Mouse (Mus musculus) hindbrain, embryonic 12.5 days (tissue): Measurements from ENCODE around the gene Tmem126a. TPM values are rescaled to one million over a fixed set of nuclear protein-coding genes. Genes with fewer than 3 reads are reported as not detected.

Source experiments
- ATAC-seq: fragments of 200-750 bp; cut with Nextera tagmentation; 2 replicates; pipeline ENCODE4 v1.8.0; 2017; ENCODE audit warnings: moderate TSS enrichment; ENCODE audit not compliant: low FRiP score
- H3K27ac ChIP-seq: fragments of 300-500 bp; sonication (generic); 2 replicates; pipeline ENCODE4 v1.5.1; 2016; ENCODE audit warnings: mild to moderate bottlenecking
- H3K27me3 ChIP-seq: fragments of 300-500 bp; sonication (generic); 2 replicates; pipeline ENCODE4 v1.6.1; 2016; ENCODE audit warnings: mild to moderate bottlenecking
- H3K36me3 ChIP-seq: fragments of 300-500 bp; sonication (generic); 2 replicates; pipeline ENCODE4 v1.6.1; 2016; ENCODE audit warnings: mild to moderate bottlenecking
- H3K4me1 ChIP-seq: fragments of 300-500 bp; sonication (generic); 2 replicates; pipeline ENCODE4 v1.6.1; 2016
- H3K4me2 ChIP-seq: fragments of 300-500 bp; sonication (generic); replicated peaks from 2 replicates; pipeline ENCODE4 v1.6.1; 2016; ENCODE audit warnings: mild to moderate bottlenecking
- H3K4me3 ChIP-seq: fragments of 300-500 bp; sonication (generic); 2 replicates; pipeline ENCODE4 v1.5.1; 2016; ENCODE audit warnings: mild to moderate bottlenecking
- H3K9ac ChIP-seq: fragments of 300-500 bp; sonication (generic); 2 replicates; pipeline ENCODE4 v1.6.1; 2016; ENCODE audit warnings: mild to moderate bottlenecking, moderate library complexity
- H3K9me3 ChIP-seq: fragments of 300-500 bp; sonication (generic); replicated peaks from 2 replicates; pipeline ENCODE4 v1.6.1; 2016; ENCODE audit warnings: mild to moderate bottlenecking
- WGBS: fragments of 180-500 bp; shearing (Covaris S2); methylation state at CpG from one replicate; pipeline ENCODE4 v1.1.7; 2016; 5-methylcytosine and 5-hydroxymethylcytosine counted together
- polyA plus RNA-seq: library from polyadenylated mRNA; unstranded; fragments of >200 nt; fragmentation: Nextera tagmentation; extraction: Ambion mirVana; gene quantifications from 2 replicates; pipeline ENCODE4 v1.2.1, GENCODE M21; 2016

Tmem126a gene
- polyA plus RNA-seq, 1 experiment from 2014 or later, result 114 TPM

DNA sequence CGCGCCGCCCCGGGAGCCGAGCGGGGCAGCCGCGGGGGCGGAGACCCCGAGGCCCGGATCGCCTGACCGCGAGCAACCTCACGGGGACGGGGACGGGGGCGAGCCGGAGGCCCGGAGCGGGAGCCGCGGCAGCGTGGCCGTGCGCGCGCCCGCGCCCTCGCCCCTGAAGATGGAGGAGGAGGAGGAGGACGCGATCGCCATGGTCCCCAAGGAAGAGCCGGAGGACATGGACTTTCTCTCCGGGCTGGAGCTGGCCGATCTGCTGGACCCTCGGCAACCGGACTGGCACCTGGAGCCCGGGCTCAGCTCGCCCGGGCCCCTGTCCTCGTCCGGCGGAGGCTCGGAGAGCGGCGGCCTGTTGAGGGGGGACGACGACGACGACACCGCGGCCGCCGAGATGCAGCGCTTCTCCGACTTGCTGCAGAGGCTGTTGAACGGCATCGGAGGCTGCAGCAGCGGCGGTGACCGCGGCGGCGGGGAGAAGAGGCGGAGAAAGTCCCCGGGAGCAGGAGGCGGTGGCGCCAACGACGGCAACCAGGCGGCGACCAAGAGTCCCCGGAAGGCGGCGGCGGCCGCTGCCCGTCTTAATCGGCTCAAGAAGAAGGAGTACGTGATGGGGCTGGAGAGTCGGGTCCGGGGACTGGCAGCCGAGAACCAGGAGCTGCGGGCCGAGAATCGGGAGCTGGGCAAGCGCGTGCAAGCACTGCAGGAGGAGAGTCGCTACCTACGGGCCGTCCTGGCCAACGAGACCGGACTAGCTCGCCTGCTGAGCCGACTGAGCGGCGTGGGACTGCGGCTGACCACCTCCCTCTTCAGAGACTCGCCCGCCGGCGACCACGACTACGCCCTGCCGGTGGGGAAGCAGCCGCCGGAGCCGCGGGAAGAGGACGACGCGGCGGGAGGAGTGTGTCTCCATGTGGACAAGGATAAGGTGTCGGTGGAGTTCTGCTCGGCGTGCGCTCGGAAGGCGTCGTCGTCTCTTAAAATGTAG is 13.6 kb downstream of the Tmem126a start:
- WGBS, result under 1% methylated on average over 121 of the region's 123 CpGs
- Histone ChIP-seq H3K4me2 (peak overlapping the region; percentile 83), H3K9me3 (no peaks in the 10 kb centered on the region), H3K9ac (peak overlapping the region; percentile 93), H3K27ac (peak overlapping the region; percentile 99), H3K4me1 (peaks cover 6% of the 10 kb centered on the region; the same call in 1 of the 2 replicates), H3K4me3 (peak overlapping the region; percentile 95), H3K27me3 (no peaks in the 10 kb centered on the region), H3K36me3 (peaks cover 4% of the 10 kb centered on the region)
- peak; percentile 79 for ATAC-seq

DNA sequence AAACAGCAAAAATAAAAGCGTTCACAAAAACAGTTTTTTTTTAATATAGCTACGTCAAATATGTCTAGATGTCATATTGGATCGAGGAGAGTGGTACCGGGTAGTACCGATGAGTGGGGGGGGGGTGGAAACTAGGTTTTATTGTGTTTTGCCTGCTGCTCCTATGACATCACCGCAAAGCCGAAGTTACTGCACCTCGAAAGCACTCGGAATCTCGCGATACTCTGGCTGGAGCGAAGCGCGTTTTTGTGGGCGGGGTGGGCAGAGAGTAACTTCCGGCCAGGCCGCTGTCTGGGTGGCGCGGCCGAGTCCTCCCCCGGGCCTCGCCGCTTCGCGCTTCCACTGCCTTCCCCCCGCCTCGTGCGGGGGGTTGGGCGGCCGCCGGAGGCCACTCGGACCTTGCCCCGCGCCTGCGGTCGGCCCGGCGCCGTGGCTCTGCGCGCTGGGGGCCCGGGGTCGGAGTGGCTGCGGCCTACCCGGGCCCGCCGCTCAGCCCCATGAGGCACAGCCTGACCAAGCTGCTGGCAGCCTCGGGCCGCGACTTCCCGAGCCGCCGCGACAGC is 14.4 kb downstream of the Tmem126a start, which contains the start of gene Crebzf:
TSS of gene Crebzf (plus strand) at position 212 of the 563 bp plus-strand sequence.
- H3K36me3 ChIP-seq, result peaks cover 3% of the 10 kb centered on the region
- H3K27me3 ChIP-seq, result no peaks in the 10 kb centered on the region
- H3K4me2 ChIP-seq, result peak within 1 kb of the TSS; percentile 83
- peaks cover 6% of the 10 kb centered on the region; the same call in 1 of the 2 replicates for H3K4me1 ChIP-seq
- peak within 1 kb of the TSS; percentile 99 for H3K27ac ChIP-seq
- peak within 1 kb of the TSS; percentile 93 for H3K9ac ChIP-seq
- ATAC-seq, result peak; percentile 96
- H3K4me3 ChIP-seq, result peak within 1 kb of the TSS; percentile 95
- WGBS, result under 1% methylated on average over 53 of the region's 54 CpGs
- H3K9me3 ChIP-seq, result no peaks in the 10 kb centered on the region

DNA sequence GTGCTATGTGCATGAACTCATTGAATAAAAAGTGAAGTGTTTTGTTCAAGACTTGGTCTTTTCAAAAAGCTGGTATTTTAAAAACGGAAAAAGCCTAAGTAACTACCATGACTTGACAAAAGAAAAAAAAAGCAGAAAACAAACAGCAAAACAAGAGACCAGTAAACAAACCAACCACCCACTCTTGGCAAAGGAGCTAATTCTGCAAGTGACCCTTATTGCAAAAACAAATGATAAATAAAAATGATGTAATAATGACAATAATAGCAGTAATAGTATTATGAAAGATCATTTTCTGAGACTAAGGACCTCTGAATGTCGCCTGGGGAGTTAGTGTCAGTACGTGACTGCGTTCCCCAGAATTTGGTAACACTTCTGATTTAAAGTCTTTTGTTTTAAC is 15.0 kb downstream of the Tmem126a start:
- H3K9me3 ChIP-seq, result no peaks in the 10 kb centered on the region
- peak overlapping the region; percentile 99 for H3K27ac ChIP-seq
- peak overlapping the region; percentile 95 for H3K4me3 ChIP-seq
- H3K4me2 ChIP-seq, result peak overlapping the region; percentile 83
- H3K4me1 ChIP-seq, result peaks cover 4% of the 10 kb centered on the region; the same call in 1 of the 2 replicates
- no peaks in the 10 kb centered on the region for H3K36me3 ChIP-seq
- 14% methylated on average over 4 of the region's 4 CpGs for WGBS
- no peaks in the 10 kb centered on the region for H3K27me3 ChIP-seq
- peak; percentile 23 for ATAC-seq
- H3K9ac ChIP-seq, result peak overlapping the region; percentile 93

GRCm38 (mm10) chr7:90440044-90440443 is 17.0 kb downstream of the Tmem126a start:
- no peak overlapping the region for H3K4me2 ChIP-seq
- H3K4me3 ChIP-seq, result no peak overlapping the region
- no peaks in the 10 kb centered on the region for H3K4me1 ChIP-seq
- H3K9me3 ChIP-seq, result no peaks in the 10 kb centered on the region
- no peaks in the 10 kb centered on the region for H3K27me3 ChIP-seq
- WGBS, result 90% methylated on average over 4 of the region's 4 CpGs
- H3K9ac ChIP-seq, result no peak overlapping the region
- H3K27ac ChIP-seq, result no peak overlapping the region
- no peaks in the 10 kb centered on the region for H3K36me3 ChIP-seq
- no peak for ATAC-seq

DNA sequence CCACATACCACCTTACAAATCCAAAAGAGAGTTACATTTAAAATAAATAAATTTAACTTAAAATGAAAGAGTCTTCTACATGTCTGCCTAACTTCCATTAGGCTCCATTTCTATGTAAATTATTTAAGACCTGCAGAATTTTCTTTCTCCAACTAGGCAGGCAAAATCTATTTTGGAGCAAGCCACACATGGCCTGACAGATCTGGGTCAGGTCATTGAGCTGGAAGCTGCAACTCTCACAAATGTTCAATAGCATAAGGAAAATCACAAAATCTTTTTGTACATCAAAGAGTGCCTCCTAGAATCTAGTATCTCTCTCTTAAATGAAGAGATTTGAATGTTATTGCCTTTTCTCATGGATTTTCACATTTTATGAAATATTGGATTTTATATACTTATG is 24.8 kb downstream of the Tmem126a start:
- Histone ChIP-seq H3K9me3 (no peaks in the 10 kb centered on the region), H3K4me3 (no peak overlapping the region), H3K4me2 (no peak overlapping the region), H3K27ac (no peak overlapping the region), H3K9ac (no peak overlapping the region), H3K27me3 (no peaks in the 10 kb centered on the region), H3K4me1 (peaks cover 1% of the 10 kb centered on the region), H3K36me3 (no peaks in the 10 kb centered on the region)
- no peak for ATAC-seq

DNA sequence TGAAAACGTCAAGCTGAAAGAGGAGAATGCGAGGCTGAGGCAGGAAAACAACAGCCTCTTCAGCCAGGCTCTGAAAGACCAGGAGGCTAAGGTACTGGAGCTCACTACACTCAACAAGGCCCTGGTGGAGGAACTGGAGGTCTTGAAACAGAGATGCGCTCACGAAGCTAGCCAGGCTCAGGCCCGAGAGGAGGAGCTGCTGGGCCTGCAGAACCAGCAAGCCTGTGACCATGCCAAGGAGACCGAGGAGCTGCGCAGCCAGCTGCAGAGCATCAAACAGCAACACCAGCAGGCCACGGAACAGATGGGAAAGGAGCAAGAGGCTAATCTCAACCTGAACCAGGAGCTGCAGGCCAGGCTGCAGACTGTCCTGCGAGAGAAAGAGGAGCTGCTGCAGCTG is 30.0 kb downstream of the Tmem126a start:
- Histone ChIP-seq H3K4me3 (peak overlapping the region; percentile 37), H3K36me3 (no peaks in the 10 kb centered on the region), H3K27me3 (no peaks in the 10 kb centered on the region), H3K9me3 (no peaks in the 10 kb centered on the region), H3K9ac (peak overlapping the region; percentile 46; the same call in 1 of the 2 replicates), H3K4me1 (peaks cover 8% of the 10 kb centered on the region), H3K27ac (no peak overlapping the region), H3K4me2 (peak overlapping the region; percentile 69)
- no peak for ATAC-seq
- 70% methylated on average over 9 of the region's 9 CpGs for WGBS

GRCm38 (mm10) chr7:90426020-90427001 is 30.7 kb downstream of the Tmem126a start, which contains the start of gene Ccdc89:
Gene Ccdc89, plus strand, starts transcription at chr7:90426577.
- Histone ChIP-seq H3K27ac (no peak within 1 kb of the TSS), H3K27me3 (no peaks in the 10 kb centered on the region), H3K4me1 (peaks cover 8% of the 10 kb centered on the region), H3K9me3 (no peaks in the 10 kb centered on the region), H3K4me2 (peak within 1 kb of the TSS; percentile 69), H3K9ac (peak within 1 kb of the TSS; percentile 46), H3K4me3 (peak within 1 kb of the TSS; percentile 37), H3K36me3 (no peaks in the 10 kb centered on the region)
- 22% methylated on average over 29 of the region's 29 CpGs for WGBS
- peak; percentile 100 for ATAC-seq

DNA sequence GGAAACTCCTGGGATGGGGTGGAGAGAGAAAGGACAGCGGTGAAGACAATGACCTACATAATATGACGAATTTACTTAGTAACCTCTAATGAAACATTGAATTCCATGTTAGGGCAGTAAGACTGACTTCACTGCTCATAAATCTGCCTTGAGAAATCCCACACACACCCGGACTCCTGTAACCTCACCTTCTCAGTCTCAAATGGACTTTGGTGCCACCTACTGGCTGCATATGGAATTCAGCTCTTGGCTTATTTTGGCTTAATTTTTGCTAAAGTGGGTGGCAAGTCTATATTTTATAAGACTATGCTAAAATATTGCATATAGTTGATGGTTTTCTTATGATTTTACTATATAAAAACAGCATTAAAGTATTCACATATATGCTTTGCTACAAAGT is 47.1 kb downstream of the Tmem126a start:
- H3K36me3 ChIP-seq, result no peaks in the 10 kb centered on the region
- no peaks in the 10 kb centered on the region for H3K9me3 ChIP-seq
- no peaks in the 10 kb centered on the region for H3K4me1 ChIP-seq
- no peak overlapping the region for H3K4me2 ChIP-seq
- H3K9ac ChIP-seq, result no peak overlapping the region
- H3K27ac ChIP-seq, result no peak overlapping the region
- ATAC-seq, result no peak
- H3K4me3 ChIP-seq, result no peak overlapping the region
- 47% methylated on average over 3 of the region's 3 CpGs for WGBS
- H3K27me3 ChIP-seq, result no peaks in the 10 kb centered on the region

Other genes with a start within 250 kb of the Tmem126a start
- gene Ccdc83, start 191.5 kb downstream of the Tmem126a start, polyA plus RNA-seq, result not detected in 2 replicates
- gene Sytl2, start 155.0 kb downstream of the Tmem126a start, polyA plus RNA-seq, result 5.6 and 6.7 TPM in 2 replicates
- gene Ccdc89, start 30.7 kb downstream of the Tmem126a start, polyA plus RNA-seq, result 3.0 and 3.1 TPM in 2 replicates
- 62.7 and 69.4 TPM in 2 replicates for gene Crebzf, start 14.5 kb downstream of the Tmem126a start, polyA plus RNA-seq
- 40.0 and 41.9 TPM in 2 replicates for gene Tmem126b, start 18.8 kb upstream of the Tmem126a start, polyA plus RNA-seq
- 5.9 and 6.9 TPM in 2 replicates for gene Dlg2, start 19.4 kb upstream of the Tmem126a start, polyA plus RNA-seq